Mouse (Mus musculus) urinary bladder, postnatal 4 days (tissue): ENCODE measurements around the gene Fam207a.

Source experiments
- DNase-seq, 2 experiments: peaks; one replicate each; pipeline ENCODE4 v3.0.0; 2021 to 2022; ENCODE audit warnings: low spot score in 2 of 2

The Fam207a gene

GRCm38 (mm10) chr10:77515385-77516348, at the start of gene Fam207a:
Gene Fam207a, minus strand, starts transcription at chr10:77515785.
- peak; percentile 92 to 94 for DNase-seq

GRCm38 (mm10) chr10:77565005-77565404, 49.4 kb upstream of the Fam207a start:
- DNase-seq = no peak

- DNase-seq = no peak
These were observed 45.9 kb upstream of the Fam207a start for GRCm38 (mm10) chr10:77561508-77561907.

DNA sequence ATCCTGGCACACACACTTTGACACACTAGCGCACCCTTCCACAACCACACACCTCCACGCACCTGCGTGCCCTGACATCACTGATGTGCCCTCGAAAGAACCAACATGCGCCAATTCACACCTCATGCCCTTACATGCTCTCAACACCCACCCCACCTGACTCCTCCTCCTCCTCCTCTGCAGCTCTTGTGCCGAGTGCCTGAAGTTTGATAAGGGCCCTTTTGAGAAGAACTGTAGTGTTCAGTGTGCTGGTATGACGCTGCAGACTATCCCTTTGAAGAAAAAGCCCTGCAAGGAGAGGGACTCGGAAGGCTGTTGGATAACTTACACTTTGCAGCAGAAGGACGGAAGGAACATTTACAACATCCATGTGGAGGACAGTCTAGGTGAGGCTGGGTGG, 45.2 kb upstream of the Fam207a start:
- DNase-seq = no peak

DNA sequence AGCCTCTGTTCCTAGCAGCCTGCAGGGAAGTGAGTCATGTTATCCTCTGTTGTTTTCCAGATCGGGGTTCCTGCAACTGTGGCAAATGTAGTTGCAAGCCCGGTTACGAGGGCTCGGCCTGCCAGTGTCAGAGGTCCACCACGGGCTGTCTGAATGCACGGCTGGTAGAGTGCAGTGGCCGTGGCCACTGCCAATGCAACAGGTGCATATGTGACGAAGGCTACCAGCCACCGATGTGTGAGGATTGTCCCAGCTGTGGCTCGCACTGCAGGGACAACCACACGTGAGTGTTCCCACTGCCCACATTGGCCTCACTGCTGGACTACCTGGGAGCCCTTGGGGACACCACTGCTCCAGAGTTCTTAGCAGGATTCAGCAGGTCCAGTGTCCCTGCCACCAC, 44.5 kb upstream of the Fam207a start:
- DNase-seq = no peak

DNA sequence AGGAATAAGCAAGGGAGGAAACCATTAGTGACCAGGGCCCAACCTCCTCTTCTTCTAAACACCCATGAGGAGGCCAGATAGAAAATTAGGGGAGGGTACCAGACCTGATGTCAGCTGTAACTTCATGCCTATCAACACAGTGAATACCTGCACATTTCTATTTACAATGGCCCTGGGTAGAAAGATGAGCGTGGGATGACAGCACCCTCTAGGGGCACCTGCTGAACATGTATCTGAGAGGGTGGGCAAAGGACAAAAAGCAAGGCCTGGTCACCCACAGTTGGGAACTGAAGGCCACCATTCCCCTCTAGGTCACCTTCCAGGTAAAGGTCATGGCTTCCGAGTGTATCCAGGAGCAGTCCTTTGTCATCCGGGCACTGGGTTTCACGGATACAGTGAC, 42.1 kb upstream of the Fam207a start:
- DNase-seq = no peak

GRCm38 (mm10) chr10:77556631-77557030, 41.0 kb upstream of the Fam207a start:
- DNase-seq = no peak

DNA sequence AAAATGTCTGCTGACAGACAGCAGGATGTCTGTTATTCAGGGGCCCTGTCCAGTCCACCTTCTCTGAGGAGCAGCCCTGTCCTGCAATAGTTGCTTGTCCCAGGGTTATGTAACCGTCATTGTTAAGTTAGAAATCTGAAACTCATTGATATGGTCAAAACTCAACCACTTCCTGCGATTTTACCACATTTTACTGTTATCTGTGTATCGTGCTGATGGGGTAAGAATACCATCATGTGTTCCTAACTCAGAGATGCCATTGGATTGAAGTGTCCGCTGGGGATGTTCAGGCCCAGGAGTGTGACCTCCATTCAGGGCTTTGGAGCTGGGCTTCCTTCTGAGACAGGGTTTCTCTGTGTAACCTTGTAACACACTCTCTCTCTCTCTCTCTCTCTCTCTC, 39.3 kb upstream of the Fam207a start:
- no peak for DNase-seq

DNA sequence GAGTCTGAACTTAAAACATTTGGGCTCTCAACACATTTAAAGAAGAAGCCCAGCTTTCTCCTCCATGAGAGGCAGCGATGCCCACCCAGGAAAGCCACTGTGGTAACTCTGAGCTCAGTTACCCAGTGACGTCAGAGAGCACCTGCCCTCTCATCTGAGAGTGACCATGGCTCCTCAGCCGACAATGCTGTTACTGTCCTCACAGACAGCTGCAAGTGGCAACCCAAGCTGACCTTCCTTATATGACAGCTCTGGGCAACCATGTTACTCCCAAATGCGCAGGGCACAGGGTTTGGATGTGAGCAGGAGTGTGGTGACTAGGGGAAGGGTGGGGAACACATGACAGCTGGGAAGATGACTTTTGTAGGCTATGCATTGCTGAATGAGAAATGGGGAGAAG, 37.7 kb upstream of the Fam207a start:
- no peak for DNase-seq

- DNase-seq = no peak
These were observed 36.6 kb upstream of the Fam207a start for GRCm38 (mm10) chr10:77552162-77552561.

GRCm38 (mm10) chr10:77550874-77551273, 35.3 kb upstream of the Fam207a start:
- DNase-seq = no peak

DNA sequence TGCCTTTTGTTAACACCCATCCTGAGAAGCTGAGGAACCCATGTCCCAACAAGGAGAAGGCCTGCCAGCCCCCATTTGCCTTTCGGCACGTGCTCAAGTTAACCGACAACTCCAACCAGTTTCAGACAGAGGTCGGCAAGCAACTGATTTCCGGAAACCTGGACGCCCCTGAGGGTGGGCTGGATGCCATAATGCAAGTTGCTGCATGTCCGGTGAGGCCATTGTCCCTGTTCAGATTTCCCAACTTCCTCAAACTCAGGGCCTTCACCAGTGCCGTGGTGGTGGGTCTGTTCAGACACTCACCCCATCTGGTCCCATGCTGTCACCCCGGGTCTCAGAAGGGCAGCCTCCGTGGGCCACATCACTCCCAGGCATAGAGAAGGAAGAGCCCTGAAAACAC, 33.0 kb upstream of the Fam207a start:
- no peak for DNase-seq

GRCm38 (mm10) chr10:77544916-77545315, 29.3 kb upstream of the Fam207a start:
- peak in 1 of 2 experiments; percentile 45 for DNase-seq

DNA sequence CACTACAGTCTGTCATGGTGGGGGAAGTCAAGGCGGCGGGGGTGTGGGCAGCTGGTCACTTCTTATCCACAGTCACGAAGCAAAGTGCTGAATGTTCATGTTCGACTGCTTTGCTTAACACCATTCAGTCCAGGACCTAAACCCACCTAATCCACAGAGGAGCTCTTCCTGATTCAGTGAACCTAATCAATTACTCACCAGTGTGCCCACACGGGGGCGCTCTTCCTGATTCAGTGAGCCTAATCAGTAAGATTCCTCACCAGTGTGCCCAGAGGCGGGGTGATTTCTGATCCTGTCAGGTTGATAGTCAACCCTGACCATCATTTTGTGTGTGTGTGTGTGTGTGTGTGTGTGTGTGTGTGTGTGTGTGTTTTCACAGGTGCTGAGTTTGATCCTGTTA, 27.6 kb upstream of the Fam207a start:
- DNase-seq = no peak

- no peak for DNase-seq
These were observed 26.5 kb upstream of the Fam207a start for GRCm38 (mm10) chr10:77541864-77542666.

GRCm38 (mm10) chr10:77540576-77541102, 25.1 kb upstream of the Fam207a start:
- DNase-seq = no peak

GRCm38 (mm10) chr10:77539320-77539945, 23.8 kb upstream of the Fam207a start:
- DNase-seq = no peak

DNA sequence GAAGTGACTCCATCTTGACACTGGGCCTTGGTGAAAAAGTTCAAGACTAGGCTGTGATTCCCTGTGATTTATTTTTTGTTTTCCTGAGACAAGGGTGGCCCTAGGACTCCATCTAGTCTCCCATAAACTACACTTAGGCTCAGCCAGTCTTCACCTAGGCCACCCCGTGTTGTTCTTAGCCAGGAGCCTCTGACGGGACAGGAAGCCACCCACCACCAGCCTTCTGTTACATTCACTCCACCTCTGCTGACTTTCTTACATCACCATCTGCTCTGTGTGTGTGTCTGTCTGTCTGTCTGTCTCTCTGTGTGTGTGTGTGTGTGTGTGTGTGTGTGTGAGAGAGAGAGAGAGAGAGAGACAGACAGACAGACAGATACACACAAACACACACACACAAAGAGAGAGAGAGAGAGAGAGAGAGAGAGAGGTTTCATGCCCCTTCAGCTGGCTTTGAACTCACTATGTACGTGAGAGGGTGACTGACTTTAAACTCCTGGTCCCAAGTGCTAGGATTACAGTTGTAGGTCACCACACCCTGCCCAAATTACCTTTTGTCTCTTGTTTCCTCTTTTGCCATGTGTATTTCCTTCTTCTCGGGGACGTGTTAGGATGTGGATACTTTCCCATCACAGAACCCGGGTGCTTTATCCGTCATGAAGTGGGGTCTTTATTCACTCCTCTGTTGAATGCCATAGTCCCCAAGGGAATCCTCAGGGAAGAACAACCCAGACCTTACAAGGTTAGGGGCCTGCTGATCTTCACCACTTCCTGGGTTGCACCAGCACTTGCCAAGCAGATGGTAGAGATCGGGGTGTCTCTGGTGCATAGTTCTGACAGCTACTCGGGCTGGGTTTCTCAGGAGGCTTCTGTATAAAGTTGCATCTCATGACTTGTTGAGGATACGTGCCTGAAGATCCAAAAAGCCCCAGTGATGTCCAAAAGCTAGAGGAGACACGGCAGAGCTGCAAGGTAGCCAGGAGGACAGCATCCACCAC, 21.9 kb upstream of the Fam207a start:
- no peak for DNase-seq

DNA sequence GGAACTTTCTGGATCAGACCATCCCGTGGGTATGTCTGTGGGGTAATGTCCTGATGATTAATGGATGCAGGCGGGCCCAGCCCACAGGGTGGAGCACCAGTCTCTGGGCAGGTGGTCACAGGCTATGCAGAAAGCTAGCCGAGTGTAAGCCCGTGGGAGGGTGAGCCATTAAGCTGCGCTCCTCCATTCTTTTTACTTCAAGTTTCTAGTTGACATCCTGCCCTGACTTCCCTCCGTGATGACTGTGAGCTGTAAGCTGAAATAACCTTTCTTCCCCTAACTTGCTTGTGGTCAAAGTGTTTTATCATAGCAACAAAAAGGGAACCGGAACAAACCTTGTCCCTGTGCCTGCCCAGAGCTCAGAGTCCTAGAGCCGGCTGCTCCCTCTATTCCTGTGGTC, 21.1 kb upstream of the Fam207a start:
- DNase-seq = no peak

DNA sequence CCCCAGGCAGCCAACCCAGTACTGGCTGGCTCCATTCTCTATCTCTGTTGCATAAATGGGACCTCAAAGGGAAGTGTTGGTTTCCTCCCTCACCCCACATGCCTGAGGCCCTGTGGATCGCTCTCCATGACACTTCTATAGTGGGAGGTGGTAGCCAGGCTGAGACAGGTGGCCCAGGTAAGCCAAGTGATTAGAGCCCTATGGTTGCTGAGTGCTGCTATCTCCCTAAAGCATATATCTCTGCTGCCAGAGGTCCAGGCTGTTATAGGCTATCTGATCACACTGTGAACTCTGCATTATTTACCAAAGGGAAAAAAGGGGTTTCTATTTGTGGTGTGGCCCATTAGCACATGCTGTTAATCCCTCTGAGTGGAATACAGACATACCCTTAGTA, 16.4 kb upstream of the Fam207a start:
- DNase-seq = no peak
